Mouse (Mus musculus) embryonic fibroblast, embryonic 13.5 days (primary cell): ENCODE data around the gene Zfp990.
"Not testable (repeated sequence)": the region's sequence is repeated elsewhere in the genome, so short reads cannot be mapped to it uniquely, and the experiment has no call there.

Experiments
- CTCF ChIP-seq: IDR thresholded peaks from 2 replicates; pipeline ENCODE4 v1.5.1; 2011; ENCODE audit warnings: mild to moderate bottlenecking, control low read depth, low read length, moderate library complexity, borderline replicate concordance; ENCODE audit not compliant: insufficient read depth
- POLR2A ChIP-seq: IDR thresholded peaks from 2 replicates; pipeline ENCODE4 v1.6.1; 2011; ENCODE audit warnings: low read depth, mild to moderate bottlenecking, control low read depth, low read length, moderate library complexity

GRCm38 (mm10) chr4:145545106-145545505 lies 34.5 kb downstream of the Zfp990 start:
- TF ChIP-seq CTCF, POLR2A: not testable (repeated sequence)
